Comparison of ENCODE assay signal across 8 mouse cellular contexts in the genomic region with DNA sequence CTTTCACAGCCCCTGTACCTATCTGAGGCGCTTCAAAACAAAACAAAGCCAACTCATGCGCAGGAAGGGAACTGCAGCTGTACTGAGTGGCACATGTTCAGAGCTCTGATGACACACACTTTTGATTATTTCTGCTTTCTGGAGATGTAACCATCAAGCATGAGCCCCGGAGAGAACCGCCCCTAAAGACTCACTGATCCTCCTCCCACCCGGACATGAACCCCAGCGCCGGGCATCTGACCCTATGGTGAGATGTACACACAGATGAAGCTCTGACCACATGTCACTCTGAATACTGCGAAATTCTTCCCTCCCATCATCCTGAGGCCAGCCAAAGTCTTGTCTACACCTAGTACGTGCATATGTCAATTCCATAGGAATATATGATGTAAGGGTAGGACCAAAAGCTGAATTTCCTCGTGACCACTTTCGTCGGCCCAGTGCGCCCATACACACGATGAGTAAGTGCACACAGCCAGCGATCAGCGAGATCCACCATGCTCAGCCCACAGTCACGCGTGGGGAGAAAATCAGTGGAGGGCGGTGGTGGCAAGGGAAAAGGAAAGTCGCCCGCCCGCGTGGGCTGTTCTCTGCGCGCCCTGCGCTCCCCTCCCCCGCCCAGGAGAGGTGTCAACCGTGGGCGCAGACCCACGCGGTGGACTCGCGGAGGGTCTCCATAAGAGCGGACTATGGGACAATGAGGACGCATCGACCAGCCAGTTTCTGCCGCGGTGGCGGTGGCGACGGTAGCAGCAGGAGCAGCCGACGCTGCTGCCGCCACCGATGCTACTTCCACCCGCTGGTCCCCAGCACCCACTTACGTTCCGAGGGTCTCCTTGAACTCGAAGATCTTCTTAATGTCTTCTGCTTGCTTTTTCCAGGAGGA. TPM values are rescaled to one million over a fixed set of nuclear protein-coding genes. Genes with fewer than 3 reads are reported as not detected.
DNase-seq lines count a peak whose midpoint lies in the region; ATAC-seq and TF ChIP-seq lines count a peak whose summit lies in the region.

No protein-coding gene starts in this region.

- under 1% methylated on average over 45 of the region's 49 CpGs for WGBS in lung, embryonic 16.5 days

- peak overlapping the region; percentile 60 for H3K9ac ChIP-seq in lung, embryonic 16.5 days (ENCODE audit: low read length)

- H3K27me3 ChIP-seq in lung, embryonic 16.5 days (ENCODE audit: control insufficient read depth, insufficient read depth, low read depth, low read length): peaks cover 34% of the 10 kb centered on the region

- intact Hi-C loops in heart, postnatal 14 days (cut with DNase I): loop anchor here (10.0 kb wide), 2 partner anchors 61 to 259 kb away; no protein-coding TSS in a partner anchor

- no peaks in the 10 kb centered on the region for H3K36me3 ChIP-seq in lung, embryonic 16.5 days (ENCODE audit: control insufficient read depth, insufficient read depth, low read length)

- DNase-seq in CD4-positive, CD25-positive, alpha-beta regulatory T cell, adult 2 months (ENCODE audit: low read depth, low spot score): peak; percentile 70
- DNase-seq in adrenal gland, postnatal 36 days: peak; percentile 18 to 20
- peak; percentile 11 to 21 for DNase-seq in heart, postnatal 14 days
- peak; percentile 34 to 42 for DNase-seq in layer of hippocampus, postnatal 25 days (ENCODE audit: extremely low spot score in 1 of 2, low spot score in 1 of 2)
- DNase-seq in thymus, postnatal 36 days: peak; percentile 59 to 68

- H3K4me3 ChIP-seq in embryonic fibroblast, embryonic 13.5 days (ENCODE audit: insufficient read depth, low read length): peak overlapping the region; percentile 59
- peak overlapping the region; percentile 67 for H3K4me3 ChIP-seq in lung, embryonic 16.5 days (ENCODE audit: low read length)

- no peaks in the 10 kb centered on the region for H3K4me1 ChIP-seq in embryonic fibroblast, embryonic 13.5 days (ENCODE audit: control insufficient read depth, insufficient read depth, low read length)
- H3K4me1 ChIP-seq in lung, embryonic 16.5 days (replicated peaks; ENCODE audit: control insufficient read depth, insufficient read depth, low read length): peaks cover 11% of the 10 kb centered on the region

- peaks cover 3% of the 10 kb centered on the region for H3K9me3 ChIP-seq in lung, embryonic 16.5 days (ENCODE audit: control insufficient read depth, low read length)

- peak; percentile 12 for ATAC-seq in lung, embryonic 16.5 days (ENCODE audit: low read depth)
- ATAC-seq in neutrophil, adult 5-6 weeks (ENCODE audit: extremely low read depth, insufficient number of reproducible peaks, low FRiP score, poor library complexity, severe bottlenecking): peak; percentile 62

- peak overlapping the region; percentile 98 for H3K4me2 ChIP-seq in lung, embryonic 16.5 days (ENCODE audit: low read depth, low read length)

- no peak for TF ChIP-seq CTCF in embryonic fibroblast, embryonic 13.5 days (IDR thresholded peaks at IDR 0.05; ENCODE audit: borderline replicate concordance, insufficient read depth, low read length)

- TF ChIP-seq POLR2A in embryonic fibroblast, embryonic 13.5 days (IDR thresholded peaks at IDR 0.05; ENCODE audit: low read depth, low read length): no peak

- H3K27ac ChIP-seq in embryonic fibroblast, embryonic 13.5 days (ENCODE audit: insufficient read depth, low read length): no peak overlapping the region
- no peak overlapping the region for H3K27ac ChIP-seq in lung, embryonic 16.5 days (ENCODE audit: low read length)

RNA-seq across cellular contexts. Expression of gene Camk1d, which starts 0.7 kb away (rescaled TPM):
- 1 to 10 TPM; 6.6 TPM for total RNA-seq in adrenal gland, postnatal 36 days (2021)
- 4.0 and 4.3 TPM in 2 replicates for polyA plus RNA-seq in embryonic fibroblast, embryonic 13.5 days (2011; ENCODE audit: insufficient read length, low read depth, missing spikeins)
- 1 to 10 TPM; 5.0 TPM for total RNA-seq in heart, postnatal 14 days (2021)
- total RNA-seq in layer of hippocampus, postnatal 25 days (2021): 100 to 1,000 TPM; 146 to 154 TPM
- polyA plus RNA-seq in lung, embryonic 16.5 days (2015; fragmentation: Nextera tagmentation; extraction: Ambion mirVana): 1.7 and 1.9 TPM in 2 replicates
- 35.4 and 41.3 TPM in 2 replicates for total RNA-seq in neutrophil, adult 5-6 weeks (2017)

Comparison
In these comparisons a context has a peak if more than half of its experiments do, and no peak if none do; other contexts are left out.
1. DNase-seq: peak in every context shown above with its lines; median percentile 70 in CD4-positive, CD25-positive, alpha-beta regulatory T cell, adult 2 months; 64 in thymus, postnatal 36 days; 38 in layer of hippocampus, postnatal 25 days; 19 in adrenal gland, postnatal 36 days; 16 in heart, postnatal 14 days.